Mouse (Mus musculus): ENCODE measurements around the gene Sept8.

Gene Sept8

GRCm38 (mm10) chr11:53584849-53585248, 65.8 kb downstream of the Sept8 start:
- DNase-seq (ENCODE audit: low spot score), result no peak

DNA sequence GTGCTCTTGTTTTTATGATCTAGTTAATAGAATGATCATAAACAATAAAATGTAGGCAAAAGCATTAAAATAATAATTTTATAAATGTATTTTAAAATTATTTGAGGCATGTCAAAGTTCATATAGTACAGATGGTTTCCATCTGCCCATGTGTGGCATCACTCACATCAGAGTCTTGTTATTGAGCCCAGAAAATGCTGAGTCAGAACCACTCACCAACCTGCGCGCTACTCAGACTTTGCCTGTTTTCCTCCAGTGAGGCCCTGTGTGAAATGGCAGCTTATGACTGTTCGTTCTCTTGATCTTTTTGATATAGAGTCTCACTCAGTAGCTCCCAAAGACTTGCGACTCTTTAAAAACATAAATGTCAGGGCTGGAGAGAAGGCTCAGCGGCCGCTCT, 66.5 kb downstream of the Sept8 start:
- DNase-seq (ENCODE audit: low spot score), result no peak

DNA sequence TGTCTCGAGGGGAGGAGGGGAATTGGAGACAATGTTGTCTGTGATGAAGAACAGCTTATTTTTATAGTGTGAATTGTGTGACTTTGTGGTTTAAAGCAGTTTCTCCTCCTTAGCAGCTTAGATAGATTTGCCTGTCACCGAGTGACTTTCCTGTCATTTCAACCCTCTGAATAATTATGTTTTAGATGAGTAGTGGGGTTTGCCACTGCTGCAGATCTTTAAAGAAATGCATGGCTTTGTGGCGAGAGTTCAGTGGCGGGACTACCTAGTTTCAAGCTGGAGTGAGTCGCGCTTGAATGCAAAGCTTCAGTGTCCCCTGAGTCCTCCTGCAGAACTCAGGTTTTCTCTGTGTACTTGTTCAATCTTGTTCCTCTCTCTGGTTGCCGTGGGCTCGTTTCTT, 69.2 kb downstream of the Sept8 start:
- DNase-seq (ENCODE audit: low spot score), result no peak

DNA sequence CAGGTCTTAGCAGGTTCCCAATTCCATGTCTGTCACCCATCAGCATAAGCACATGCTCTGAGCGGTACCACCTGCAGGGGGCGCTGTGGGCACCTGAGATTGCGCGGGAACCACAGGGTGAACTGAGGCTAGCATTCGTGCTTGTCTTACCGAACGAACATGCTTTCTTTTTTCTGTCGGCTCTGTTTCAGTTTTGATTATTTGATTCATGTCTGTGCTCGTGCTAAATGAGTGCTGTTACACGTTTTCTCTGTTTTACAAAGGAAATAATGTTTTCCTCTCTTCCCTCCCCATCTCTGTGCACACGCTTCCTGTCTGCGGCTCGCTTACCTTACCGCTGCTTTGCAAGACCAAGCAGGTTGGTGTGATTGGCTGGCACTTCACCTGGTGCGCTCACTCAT, 71.3 kb downstream of the Sept8 start:
- DNase-seq (ENCODE audit: low spot score), result no peak

DNA sequence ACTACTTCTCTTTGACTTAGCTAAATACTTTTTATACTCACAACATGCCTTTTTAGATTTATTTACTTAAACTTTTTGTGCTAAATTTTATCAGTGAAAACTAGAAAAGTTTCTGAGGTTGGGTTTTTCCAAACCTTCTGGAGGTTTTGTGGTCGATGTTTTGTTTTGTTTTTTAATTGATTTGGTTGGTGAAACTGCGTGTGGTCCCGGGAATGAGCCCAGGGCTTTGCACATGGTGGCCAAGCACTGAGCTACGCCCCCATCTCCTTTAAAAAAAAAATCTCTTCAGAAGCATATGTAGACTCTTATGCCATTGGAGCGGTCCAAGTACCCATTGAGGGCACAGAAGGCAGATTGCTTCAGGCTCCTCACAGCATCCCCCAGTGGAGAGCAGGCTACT, 72.1 kb downstream of the Sept8 start:
- no peak for DNase-seq (ENCODE audit: low spot score)

Measured in left cerebral cortex, adult 11 months (tissue).